Mouse (Mus musculus): ENCODE measurements around the gene Tmem43. TPM values are rescaled to one million over a fixed set of nuclear protein-coding genes. Genes with fewer than 3 reads are reported as not detected.
"Not testable (repeated sequence)": the region's sequence is repeated elsewhere in the genome, so short reads cannot be mapped to it uniquely, and the experiment has no call there.

Gene Tmem43
- total RNA-seq (2014; fragmentation: Nextera tagmentation) (63.2 and 76.0 TPM in 2 replicates), total RNA-seq (2017) (59.3 and 77.7 TPM in 2 replicates)

GRCm38 (mm10) chr6:91472868-91473804, at the start of gene Tmem43, which contains the start of gene Chchd4:
Gene Tmem43 (plus strand): TSS chr6:91473703.
Gene Chchd4 (minus strand): TSS chr6:91473546.
- ATAC-seq (replicated peaks; ENCODE audit: poor library complexity, severe bottlenecking): peak; percentile 80

GRCm38 (mm10) chr6:91424151-91424550, 49.4 kb upstream of the Tmem43 start:
- ATAC-seq (replicated peaks; ENCODE audit: poor library complexity, severe bottlenecking): no peak

GRCm38 (mm10) chr6:91440474-91441144, 32.9 kb upstream of the Tmem43 start:
- peak; percentile 98 for ATAC-seq (replicated peaks; ENCODE audit: poor library complexity, severe bottlenecking)

- peak; percentile 71 for ATAC-seq (replicated peaks; ENCODE audit: poor library complexity, severe bottlenecking)
Measured at GRCm38 (mm10) chr6:91441145-91441662, 32.3 kb upstream of the Tmem43 start.

- ATAC-seq (replicated peaks; ENCODE audit: poor library complexity, severe bottlenecking): no peak
Measured at GRCm38 (mm10) chr6:91445316-91445715, 28.2 kb upstream of the Tmem43 start.

- ATAC-seq (replicated peaks; ENCODE audit: poor library complexity, severe bottlenecking): no peak
Measured at GRCm38 (mm10) chr6:91449472-91450225, 23.9 kb upstream of the Tmem43 start.

GRCm38 (mm10) chr6:91452056-91452455, 21.4 kb upstream of the Tmem43 start:
- no peak for ATAC-seq (replicated peaks; ENCODE audit: poor library complexity, severe bottlenecking)

GRCm38 (mm10) chr6:91454546-91454945, 19.0 kb upstream of the Tmem43 start:
- no peak for ATAC-seq (replicated peaks; ENCODE audit: poor library complexity, severe bottlenecking)

GRCm38 (mm10) chr6:91459471-91459870, 14.0 kb upstream of the Tmem43 start:
- ATAC-seq (replicated peaks; ENCODE audit: poor library complexity, severe bottlenecking): peak; percentile 53

- ATAC-seq (replicated peaks; ENCODE audit: poor library complexity, severe bottlenecking): no peak
Measured at GRCm38 (mm10) chr6:91465756-91466155, 7.7 kb upstream of the Tmem43 start.

GRCm38 (mm10) chr6:91467106-91467505, 6.4 kb upstream of the Tmem43 start:
- ATAC-seq (replicated peaks; ENCODE audit: poor library complexity, severe bottlenecking): no peak

- no peak for ATAC-seq (replicated peaks; ENCODE audit: poor library complexity, severe bottlenecking)
Measured at GRCm38 (mm10) chr6:91470712-91471111, 2.8 kb upstream of the Tmem43 start.

GRCm38 (mm10) chr6:91471427-91471826, 2.1 kb upstream of the Tmem43 start:
- not testable (repeated sequence) for ATAC-seq (replicated peaks; ENCODE audit: poor library complexity, severe bottlenecking)

- peak; percentile 36 for ATAC-seq (replicated peaks; ENCODE audit: poor library complexity, severe bottlenecking)
Measured at GRCm38 (mm10) chr6:91472319-91472718, 1.2 kb upstream of the Tmem43 start.

GRCm38 (mm10) chr6:91473805-91474440, 420 bp downstream of the Tmem43 start:
- ATAC-seq (replicated peaks; ENCODE audit: poor library complexity, severe bottlenecking): peak; percentile 30

- ATAC-seq (replicated peaks; ENCODE audit: poor library complexity, severe bottlenecking): peak; percentile 23
Measured at GRCm38 (mm10) chr6:91474441-91475190, 1.1 kb downstream of the Tmem43 start.

GRCm38 (mm10) chr6:91476541-91476940, 3.0 kb downstream of the Tmem43 start:
- no peak for ATAC-seq (replicated peaks; ENCODE audit: poor library complexity, severe bottlenecking)

GRCm38 (mm10) chr6:91483371-91483770, 9.9 kb downstream of the Tmem43 start:
- ATAC-seq (replicated peaks; ENCODE audit: poor library complexity, severe bottlenecking): no peak

Data from granulocyte monocyte progenitor cell, adult 5-6 weeks (primary cell).